In genomic region chr7:5061774-5062359, GRCm38 (mm10) we compare ENCODE assay signal across 8 mouse cellular contexts. TPM values are rescaled to one million over a fixed set of nuclear protein-coding genes. Genes with fewer than 3 reads are reported as not detected.
DNase-seq lines count a peak whose midpoint lies in the region; ATAC-seq lines count a peak whose summit lies in the region.

Gene U2af2 (plus strand): TSS chr7:5062143.

- H3K9me3 ChIP-seq in lung, embryonic 16.5 days (ENCODE audit: control insufficient read depth, low read length), result no peaks in the 10 kb centered on the region

- peak within 1 kb of the TSS; percentile 100 for H3K27ac ChIP-seq in lung, embryonic 16.5 days (ENCODE audit: low read length)

- peak within 1 kb of the TSS; percentile 92 for H3K4me2 ChIP-seq in lung, embryonic 16.5 days (ENCODE audit: low read depth, low read length)

- 0 out of 2 replicates have a peak, but pooled peaks cover 3% of the 10 kb centered on the region for H3K36me3 ChIP-seq in lung, embryonic 16.5 days (ENCODE audit: control insufficient read depth, insufficient read depth, low read length)

- ATAC-seq in lung, embryonic 16.5 days (ENCODE audit: low read depth), result peak; percentile 82

- under 1% methylated on average over 60 of the region's 65 CpGs for WGBS in lung, embryonic 16.5 days

- peak; percentile 96 for DNase-seq in Muller cell, postnatal 12 days (ENCODE audit: inconsistent ontology term)
- DNase-seq in cerebellum, adult 9-10 months, result peak; percentile 93
- DNase-seq in forelimb bud, embryonic 11.5 days (ENCODE audit: low read depth, low spot score), result peak; percentile 85
- DNase-seq in heart, postnatal 4 days, result peak; percentile 96
- peak; percentile 94 for DNase-seq in layer of hippocampus, adult 9-11 months
- peak; percentile 74 for DNase-seq in ovary, postnatal 10 days (ENCODE audit: low spot score)
- peak; percentile 94 for DNase-seq in thymus, postnatal 0 days (ENCODE audit: low spot score)

- H3K4me1 ChIP-seq in lung, embryonic 16.5 days (replicated peaks; ENCODE audit: control insufficient read depth, insufficient read depth, low read length), result peaks cover 26% of the 10 kb centered on the region

- H3K4me3 ChIP-seq in lung, embryonic 16.5 days (ENCODE audit: low read length), result peak within 1 kb of the TSS; percentile 85

- H3K27me3 ChIP-seq in lung, embryonic 16.5 days (ENCODE audit: control insufficient read depth, insufficient read depth, low read depth, low read length), result peaks cover 18% of the 10 kb centered on the region

- H3K9ac ChIP-seq in lung, embryonic 16.5 days (ENCODE audit: low read length), result peak within 1 kb of the TSS; percentile 96

RNA-seq across cellular contexts. Expression of gene U2af2, which starts in this region (rescaled TPM):
- 100 to 1,000 TPM; 136 to 145 TPM for total RNA-seq in heart, postnatal 4 days (2021)
- 109 and 110 TPM in 2 replicates for polyA plus RNA-seq in lung, embryonic 16.5 days (2015; fragmentation: Nextera tagmentation; extraction: Ambion mirVana)
- polyA plus RNA-seq in thymus, postnatal 0 days (2015; fragmentation: Nextera tagmentation; extraction: Ambion mirVana), result 131 and 138 TPM in 2 replicates

Comparison
In these comparisons a context has a peak if more than half of its experiments do, and no peak if none do; other contexts are left out.
1. Peak in every context shown above with its lines: DNase-seq, ATAC-seq, H3K4me3 ChIP-seq and H3K27ac ChIP-seq.